Mouse (Mus musculus) ovary, postnatal 14 days (tissue): ENCODE data around the gene Zfp39.

Source experiments
- DNase-seq: peaks from one replicate; pipeline ENCODE4 v3.0.0; 2022; ENCODE audit warnings: low spot score

Gene Zfp39

GRCm38 (mm10) chr11:58903511-58904409, at the start of gene Zfp39:
TSS of gene Zfp39 (minus strand) at chr11:58904225.
- peak; percentile 96 for DNase-seq

- no peak for DNase-seq
Measured at GRCm38 (mm10) chr11:58953351-58954169, 49.5 kb upstream of the Zfp39 start.

- DNase-seq = no peak
Measured at GRCm38 (mm10) chr11:58951210-58951609, 47.2 kb upstream of the Zfp39 start.

- DNase-seq = no peak
Measured at GRCm38 (mm10) chr11:58949480-58950431, 45.7 kb upstream of the Zfp39 start.

- no peak for DNase-seq
Measured at GRCm38 (mm10) chr11:58948542-58949479, 44.8 kb upstream of the Zfp39 start, which contains the start of gene Hist3h2ba. TSS of gene Hist3h2ba (plus strand) at chr11:58948920.

- DNase-seq = no peak
Measured at GRCm38 (mm10) chr11:58947798-58948528, 43.9 kb upstream of the Zfp39 start.

GRCm38 (mm10) chr11:58947306-58947705, 43.3 kb upstream of the Zfp39 start:
- no peak for DNase-seq

GRCm38 (mm10) chr11:58944136-58944535, 40.1 kb upstream of the Zfp39 start:
- DNase-seq = no peak

GRCm38 (mm10) chr11:58939088-58939439, 35.0 kb upstream of the Zfp39 start:
- no peak for DNase-seq

- DNase-seq = peak; percentile 84
Measured at GRCm38 (mm10) chr11:58938322-58939087, 34.5 kb upstream of the Zfp39 start, which contains the start of gene Rnf187. TSS of gene Rnf187 (minus strand) at chr11:58938916.

GRCm38 (mm10) chr11:58937909-58938308, 33.9 kb upstream of the Zfp39 start:
- no peak for DNase-seq

GRCm38 (mm10) chr11:58931576-58931975, 27.6 kb upstream of the Zfp39 start:
- no peak for DNase-seq

- DNase-seq = no peak
Measured at GRCm38 (mm10) chr11:58930254-58930653, 26.2 kb upstream of the Zfp39 start.

- DNase-seq = no peak
Measured at GRCm38 (mm10) chr11:58929641-58930040, 25.6 kb upstream of the Zfp39 start.

GRCm38 (mm10) chr11:58929055-58929454, 25.0 kb upstream of the Zfp39 start:
- no peak for DNase-seq

GRCm38 (mm10) chr11:58927790-58928651, 24.0 kb upstream of the Zfp39 start:
- peak; percentile 38 for DNase-seq

- no peak for DNase-seq
Measured at GRCm38 (mm10) chr11:58927053-58927452, 23.0 kb upstream of the Zfp39 start.

GRCm38 (mm10) chr11:58926651-58927050, 22.6 kb upstream of the Zfp39 start:
- DNase-seq = no peak
